Mouse (Mus musculus): ENCODE data around the gene Tjp3. TPM values are rescaled to one million over a fixed set of nuclear protein-coding genes. Genes with fewer than 3 reads are reported as not detected.

Tjp3 gene
- polyA plus RNA-seq, 1 experiment from 2014 or later = 3.9 TPM

GRCm38 (mm10) chr10:81320550-81321347 is 29.4 kb upstream of the Tjp3 start, which contains the start of gene Cactin:
Cactin (plus strand) TSS chr10:81321103.
- no peaks in the 10 kb centered on the region for H3K9me3 ChIP-seq (ENCODE audit: control insufficient read depth, low read length)
- peak within 1 kb of the TSS; percentile 83 for H3K4me2 ChIP-seq
- peak within 1 kb of the TSS; percentile 94 for H3K4me3 ChIP-seq (ENCODE audit: low read depth, low read length)
- H3K27me3 ChIP-seq (ENCODE audit: control insufficient read depth, insufficient read depth, low read length) = no peaks in the 10 kb centered on the region; the same call in 1 of the 2 replicates
- peaks cover 29% of the 10 kb centered on the region for H3K4me1 ChIP-seq (ENCODE audit: control insufficient read depth, insufficient read depth, low read length)
- peak; percentile 93 for ATAC-seq (ENCODE audit: low FRiP score)
- H3K36me3 ChIP-seq (ENCODE audit: control insufficient read depth, insufficient read depth, low read length) = peaks cover 37% of the 10 kb centered on the region
- peak within 1 kb of the TSS; percentile 79 for H3K27ac ChIP-seq (ENCODE audit: low read depth, low read length)
- peak within 1 kb of the TSS; percentile 86 for H3K9ac ChIP-seq (ENCODE audit: low read length)
- WGBS = under 1% methylated on average over 68 of the region's 68 CpGs
- peak; percentile 100 for DNase-seq (ENCODE audit: low spot score, missing footprints)

GRCm38 (mm10) chr10:81319741-81320549 is 28.6 kb upstream of the Tjp3 start:
- H3K36me3 ChIP-seq (ENCODE audit: control insufficient read depth, insufficient read depth, low read length) = peaks cover 29% of the 10 kb centered on the region
- WGBS = 2% methylated on average over 38 of the region's 38 CpGs

GRCm38 (mm10) chr10:81319330-81319699 is 27.9 kb upstream of the Tjp3 start:
- Histone ChIP-seq H3K36me3 (ENCODE audit: control insufficient read depth, insufficient read depth, low read length) (peaks cover 23% of the 10 kb centered on the region), H3K9ac (ENCODE audit: low read length) (peak overlapping the region; percentile 60), H3K27me3 (ENCODE audit: control insufficient read depth, insufficient read depth, low read length) (no peaks in the 10 kb centered on the region; the same call in 1 of the 2 replicates), H3K4me1 (ENCODE audit: control insufficient read depth, insufficient read depth, low read length) (peaks cover 29% of the 10 kb centered on the region), H3K9me3 (ENCODE audit: control insufficient read depth, low read length) (no peaks in the 10 kb centered on the region), H3K4me3 (ENCODE audit: low read depth, low read length) (peak overlapping the region; percentile 94; the same call in 1 of the 2 replicates), H3K27ac (ENCODE audit: low read depth, low read length) (peak overlapping the region; percentile 79; the same call in 1 of the 2 replicates), H3K4me2 (peak overlapping the region; percentile 83)
- ATAC-seq (ENCODE audit: low FRiP score) = no peak
- no peak for DNase-seq (ENCODE audit: low spot score, missing footprints)
- 47% methylated on average over 8 of the region's 8 CpGs for WGBS

More at GRCm38 (mm10) chr10:81319741-81320549, 28.6 kb upstream of the Tjp3 start:
- DNase-seq (ENCODE audit: low spot score, missing footprints) = peak; percentile 99
- peak overlapping the region; percentile 60 for H3K9ac ChIP-seq (ENCODE audit: low read length)
- H3K27me3 ChIP-seq (ENCODE audit: control insufficient read depth, insufficient read depth, low read length) = no peaks in the 10 kb centered on the region; the same call in 1 of the 2 replicates
- ATAC-seq (ENCODE audit: low FRiP score) = peak; percentile 0; the same call in 1 of the 2 replicates
- H3K27ac ChIP-seq (ENCODE audit: low read depth, low read length) = peak overlapping the region; percentile 79
- H3K4me1 ChIP-seq (ENCODE audit: control insufficient read depth, insufficient read depth, low read length) = peaks cover 29% of the 10 kb centered on the region
- peak overlapping the region; percentile 83 for H3K4me2 ChIP-seq
- no peaks in the 10 kb centered on the region for H3K9me3 ChIP-seq (ENCODE audit: control insufficient read depth, low read length)
- H3K4me3 ChIP-seq (ENCODE audit: low read depth, low read length) = peak overlapping the region; percentile 94

GRCm38 (mm10) chr10:81318589-81319329 is 27.4 kb upstream of the Tjp3 start:
- DNase-seq (ENCODE audit: low spot score, missing footprints) = no peak
- Histone ChIP-seq H3K9me3 (ENCODE audit: control insufficient read depth, low read length) (no peaks in the 10 kb centered on the region), H3K4me3 (ENCODE audit: low read depth, low read length) (no peak overlapping the region), H3K4me1 (ENCODE audit: control insufficient read depth, insufficient read depth, low read length) (peaks cover 29% of the 10 kb centered on the region), H3K27me3 (ENCODE audit: control insufficient read depth, insufficient read depth, low read length) (no peaks in the 10 kb centered on the region; the same call in 1 of the 2 replicates), H3K27ac (ENCODE audit: low read depth, low read length) (no peak overlapping the region), H3K36me3 (ENCODE audit: control insufficient read depth, insufficient read depth, low read length) (peaks cover 17% of the 10 kb centered on the region), H3K4me2 (no peak overlapping the region), H3K9ac (ENCODE audit: low read length) (no peak overlapping the region)
- WGBS = 94% methylated on average over 13 of the region's 13 CpGs
- no peak for ATAC-seq (ENCODE audit: low FRiP score)

- DNase-seq (ENCODE audit: low spot score, missing footprints) (no peak), ATAC-seq (ENCODE audit: low FRiP score) (no peak)
- Histone ChIP-seq H3K36me3 (ENCODE audit: control insufficient read depth, insufficient read depth, low read length) (peaks cover 9% of the 10 kb centered on the region), H3K9me3 (ENCODE audit: control insufficient read depth, low read length) (no peaks in the 10 kb centered on the region), H3K27ac (ENCODE audit: low read depth, low read length) (no peak overlapping the region), H3K9ac (ENCODE audit: low read length) (no peak overlapping the region; the same call in 1 of the 2 replicates), H3K4me3 (ENCODE audit: low read depth, low read length) (no peak overlapping the region), H3K4me1 (ENCODE audit: control insufficient read depth, insufficient read depth, low read length) (peaks cover 29% of the 10 kb centered on the region), H3K4me2 (0 out of 2 replicates have a peak overlapping the region, but pooled peaks have one; percentile 15), H3K27me3 (ENCODE audit: control insufficient read depth, insufficient read depth, low read length) (no peaks in the 10 kb centered on the region; the same call in 1 of the 2 replicates)
- 6% methylated on average over 19 of the region's 20 CpGs for WGBS
Observed at GRCm38 (mm10) chr10:81317273-81317672, 25.9 kb upstream of the Tjp3 start.

- DNase-seq (ENCODE audit: low spot score, missing footprints) = no peak
- H3K9me3 ChIP-seq (ENCODE audit: control insufficient read depth, low read length) = no peaks in the 10 kb centered on the region
- H3K4me2 ChIP-seq = peak overlapping the region; percentile 15; the same call in 1 of the 2 replicates
- peaks cover 22% of the 10 kb centered on the region for H3K4me1 ChIP-seq (ENCODE audit: control insufficient read depth, insufficient read depth, low read length)
- H3K9ac ChIP-seq (ENCODE audit: low read length) = peak overlapping the region; percentile 40
- H3K27me3 ChIP-seq (ENCODE audit: control insufficient read depth, insufficient read depth, low read length) = no peaks in the 10 kb centered on the region; the same call in 1 of the 2 replicates
- 37% methylated on average over 16 of the region's 16 CpGs for WGBS
- H3K36me3 ChIP-seq (ENCODE audit: control insufficient read depth, insufficient read depth, low read length) = peaks cover 15% of the 10 kb centered on the region
- no peak overlapping the region for H3K27ac ChIP-seq (ENCODE audit: low read depth, low read length)
- no peak overlapping the region for H3K4me3 ChIP-seq (ENCODE audit: low read depth, low read length)
- no peak for ATAC-seq (ENCODE audit: low FRiP score)
Observed at GRCm38 (mm10) chr10:81316338-81317060, 25.1 kb upstream of the Tjp3 start.

- Histone ChIP-seq H3K4me3 (ENCODE audit: low read depth, low read length) (no peak overlapping the region), H3K27ac (ENCODE audit: low read depth, low read length) (no peak overlapping the region), H3K4me1 (ENCODE audit: control insufficient read depth, insufficient read depth, low read length) (peaks cover 21% of the 10 kb centered on the region), H3K36me3 (ENCODE audit: control insufficient read depth, insufficient read depth, low read length) (peaks cover 17% of the 10 kb centered on the region), H3K4me2 (no peak overlapping the region), H3K9ac (ENCODE audit: low read length) (no peak overlapping the region), H3K9me3 (ENCODE audit: control insufficient read depth, low read length) (no peaks in the 10 kb centered on the region), H3K27me3 (ENCODE audit: control insufficient read depth, insufficient read depth, low read length) (no peaks in the 10 kb centered on the region; the same call in 1 of the 2 replicates)
- no peak for DNase-seq (ENCODE audit: low spot score, missing footprints)
- 94% methylated on average over 16 of the region's 16 CpGs for WGBS
- ATAC-seq (ENCODE audit: low FRiP score) = no peak
Observed at GRCm38 (mm10) chr10:81315587-81315986, 24.2 kb upstream of the Tjp3 start.

GRCm38 (mm10) chr10:81314201-81314600 is 22.8 kb upstream of the Tjp3 start:
- ATAC-seq (ENCODE audit: low FRiP score) = no peak
- H3K36me3 ChIP-seq (ENCODE audit: control insufficient read depth, insufficient read depth, low read length) = peaks cover 20% of the 10 kb centered on the region
- DNase-seq (ENCODE audit: low spot score, missing footprints) = no peak
- no peak overlapping the region for H3K9ac ChIP-seq (ENCODE audit: low read length)
- H3K9me3 ChIP-seq (ENCODE audit: control insufficient read depth, low read length) = no peaks in the 10 kb centered on the region
- H3K4me2 ChIP-seq = no peak overlapping the region
- peaks cover 13% of the 10 kb centered on the region for H3K4me1 ChIP-seq (ENCODE audit: control insufficient read depth, insufficient read depth, low read length)
- H3K27ac ChIP-seq (ENCODE audit: low read depth, low read length) = no peak overlapping the region
- no peaks in the 10 kb centered on the region; the same call in 1 of the 2 replicates for H3K27me3 ChIP-seq (ENCODE audit: control insufficient read depth, insufficient read depth, low read length)
- no peak overlapping the region for H3K4me3 ChIP-seq (ENCODE audit: low read depth, low read length)
- WGBS = 84% methylated on average over 7 of the region's 7 CpGs
